Mouse (Mus musculus): Measurements from ENCODE around the gene Pip5k1c. TPM values are rescaled to one million over a fixed set of nuclear protein-coding genes. Genes with fewer than 3 reads are reported as not detected.
A peak's percentile ranks its signal among the peaks of the same experiment; 100 is the strongest.

Gene Pip5k1c
- total and polyA plus RNA-seq, 2 experiments from 2014 or later = 108 to 223 TPM

DNA sequence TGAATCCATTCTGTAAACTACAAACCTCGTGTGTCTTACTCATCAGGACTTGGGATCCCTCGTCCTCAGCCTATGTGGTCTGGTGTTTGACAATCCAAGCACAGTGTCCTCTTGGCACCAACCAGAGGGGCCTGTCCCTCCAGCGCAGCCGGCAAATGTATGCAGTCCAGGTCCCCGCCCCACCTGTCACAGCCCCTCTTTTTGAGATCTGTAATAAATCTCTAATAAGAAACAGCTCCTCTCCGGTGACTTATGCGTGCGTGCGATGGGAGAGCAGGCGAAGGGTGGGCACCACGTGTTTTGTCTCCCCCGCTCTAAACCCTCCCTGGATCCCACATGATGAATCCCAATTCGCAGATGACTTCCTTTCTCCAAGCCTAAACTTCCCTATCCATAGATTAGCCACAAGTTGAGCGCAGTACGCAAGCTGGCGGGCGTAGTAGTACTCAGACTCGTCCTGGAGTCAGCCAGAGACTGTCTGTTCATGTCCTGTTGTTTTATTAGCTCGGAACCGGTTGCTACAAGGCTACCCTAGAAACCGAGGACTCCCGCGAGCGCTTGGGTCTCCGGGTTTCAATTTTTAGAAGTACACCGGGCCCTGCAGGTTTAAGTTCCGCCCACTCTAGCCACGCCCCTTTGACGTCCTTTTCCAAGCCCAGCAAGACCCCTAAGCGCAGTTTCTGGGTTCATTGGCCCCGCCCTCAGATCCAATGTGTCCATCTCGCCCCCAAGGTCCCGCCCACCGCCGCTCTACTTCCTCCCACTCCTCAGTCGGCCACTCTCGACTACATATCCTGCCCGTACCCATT is 27.2 kb downstream of the Pip5k1c start:
- DNase-seq (ENCODE audit: low spot score) (peak; percentile 98), ATAC-seq (peak; percentile 11; the same call in 1 of the 2 replicates)
- H3K27me3 ChIP-seq (ENCODE audit: insufficient read depth, low read length) = no peaks in the 10 kb centered on the region
- H3K9me3 ChIP-seq (ENCODE audit: low read length) = no peaks in the 10 kb centered on the region
- H3K4me1 ChIP-seq (ENCODE audit: insufficient read depth, low read length) = peaks cover 11% of the 10 kb centered on the region; the same call in 1 of the 2 replicates
- H3K36me3 ChIP-seq (ENCODE audit: insufficient read depth, low read length) = peaks cover 49% of the 10 kb centered on the region
- peak overlapping the region; percentile 93 for H3K27ac ChIP-seq
- 1% methylated on average over 38 of the region's 38 CpGs for WGBS
- H3K9ac ChIP-seq (replicated peaks; ENCODE audit: low read length) = peak overlapping the region; percentile 48
- TF ChIP-seq CTCF (IDR thresholded peaks at IDR 0.05; ENCODE audit: low read depth) = no peak
- peak overlapping the region; percentile 97 for H3K4me3 ChIP-seq (ENCODE audit: low read length)
- peak overlapping the region; percentile 85 for H3K4me2 ChIP-seq (ENCODE audit: low read depth, low read length)

GRCm38 (mm10) chr10:81320550-81321347 is 28.0 kb downstream of the Pip5k1c start, which contains the start of gene Cactin:
Gene Cactin (plus strand): TSS chr10:81321103.
- peak within 1 kb of the TSS; percentile 93 for H3K27ac ChIP-seq

DNA sequence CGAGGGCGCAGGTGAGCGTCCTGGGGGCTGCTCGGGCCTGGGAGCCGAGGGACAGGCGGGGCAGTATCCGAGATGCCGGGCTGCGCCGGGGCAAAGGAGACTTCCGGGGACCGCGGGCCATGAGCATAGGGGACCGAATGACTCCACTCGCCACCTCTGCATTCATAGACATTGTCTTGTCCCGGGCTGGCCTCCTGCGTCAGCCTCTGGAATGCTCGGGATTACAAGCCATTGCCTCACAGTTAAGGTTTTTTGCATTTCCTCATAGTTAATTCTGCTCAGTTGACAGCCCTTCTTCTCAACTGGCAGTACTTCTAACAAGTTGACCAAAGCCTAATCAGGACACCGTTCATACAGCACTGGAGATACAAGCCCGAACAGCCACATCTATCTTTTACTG is 28.7 kb downstream of the Pip5k1c start:
- no peak for ATAC-seq

More at GRCm38 (mm10) chr10:81320550-81321347, 28.0 kb downstream of the Pip5k1c start, which contains the start of gene Cactin:
- WGBS = under 1% methylated on average over 68 of the region's 68 CpGs
- ATAC-seq (peak; percentile 96), DNase-seq (ENCODE audit: low spot score) (peak; percentile 100)
- H3K4me3 ChIP-seq (ENCODE audit: low read length) = peak within 1 kb of the TSS; percentile 97
- peaks cover 11% of the 10 kb centered on the region; the same call in 1 of the 2 replicates for H3K4me1 ChIP-seq (ENCODE audit: insufficient read depth, low read length)
- H3K36me3 ChIP-seq (ENCODE audit: insufficient read depth, low read length) = peaks cover 49% of the 10 kb centered on the region
- H3K9me3 ChIP-seq (ENCODE audit: low read length) = no peaks in the 10 kb centered on the region
- peak; percentile 57 for TF ChIP-seq CTCF (IDR thresholded peaks at IDR 0.05; ENCODE audit: low read depth)
- peak within 1 kb of the TSS; percentile 86 for H3K9ac ChIP-seq (replicated peaks; ENCODE audit: low read length)
- peak within 1 kb of the TSS; percentile 85 for H3K4me2 ChIP-seq (ENCODE audit: low read depth, low read length)
- H3K27me3 ChIP-seq (ENCODE audit: insufficient read depth, low read length) = no peaks in the 10 kb centered on the region

GRCm38 (mm10) chr10:81322444-81322843 is 29.7 kb downstream of the Pip5k1c start:
- DNase-seq (ENCODE audit: low spot score) (no peak), ATAC-seq (no peak)
- Histone ChIP-seq H3K27ac (no peak overlapping the region), H3K9me3 (ENCODE audit: low read length) (no peaks in the 10 kb centered on the region), H3K9ac (replicated peaks; ENCODE audit: low read length) (no peak overlapping the region), H3K4me2 (ENCODE audit: low read depth, low read length) (no peak overlapping the region; the same call in 1 of the 2 replicates), H3K4me1 (ENCODE audit: insufficient read depth, low read length) (peaks cover 11% of the 10 kb centered on the region; the same call in 1 of the 2 replicates), H3K36me3 (ENCODE audit: insufficient read depth, low read length) (peaks cover 57% of the 10 kb centered on the region), H3K27me3 (ENCODE audit: insufficient read depth, low read length) (no peaks in the 10 kb centered on the region), H3K4me3 (ENCODE audit: low read length) (no peak overlapping the region)
- 92% methylated on average over 27 of the region's 27 CpGs for WGBS
- no peak for TF ChIP-seq CTCF (IDR thresholded peaks at IDR 0.05; ENCODE audit: low read depth)

More for the DNA sequence above, 28.7 kb downstream of the Pip5k1c start:
- 3% methylated on average over 19 of the region's 20 CpGs for WGBS
- no peaks in the 10 kb centered on the region for H3K9me3 ChIP-seq (ENCODE audit: low read length)
- peaks cover 11% of the 10 kb centered on the region; the same call in 1 of the 2 replicates for H3K4me1 ChIP-seq (ENCODE audit: insufficient read depth, low read length)
- H3K9ac ChIP-seq (replicated peaks; ENCODE audit: low read length) = peak overlapping the region; percentile 86
- H3K27ac ChIP-seq = peak overlapping the region; percentile 93
- H3K4me3 ChIP-seq (ENCODE audit: low read length) = peak overlapping the region; percentile 97
- no peak for TF ChIP-seq CTCF (IDR thresholded peaks at IDR 0.05; ENCODE audit: low read depth)
- H3K36me3 ChIP-seq (ENCODE audit: insufficient read depth, low read length) = peaks cover 49% of the 10 kb centered on the region
- no peak for DNase-seq (ENCODE audit: low spot score)
- H3K27me3 ChIP-seq (ENCODE audit: insufficient read depth, low read length) = no peaks in the 10 kb centered on the region
- H3K4me2 ChIP-seq (ENCODE audit: low read depth, low read length) = peak overlapping the region; percentile 85

DNA sequence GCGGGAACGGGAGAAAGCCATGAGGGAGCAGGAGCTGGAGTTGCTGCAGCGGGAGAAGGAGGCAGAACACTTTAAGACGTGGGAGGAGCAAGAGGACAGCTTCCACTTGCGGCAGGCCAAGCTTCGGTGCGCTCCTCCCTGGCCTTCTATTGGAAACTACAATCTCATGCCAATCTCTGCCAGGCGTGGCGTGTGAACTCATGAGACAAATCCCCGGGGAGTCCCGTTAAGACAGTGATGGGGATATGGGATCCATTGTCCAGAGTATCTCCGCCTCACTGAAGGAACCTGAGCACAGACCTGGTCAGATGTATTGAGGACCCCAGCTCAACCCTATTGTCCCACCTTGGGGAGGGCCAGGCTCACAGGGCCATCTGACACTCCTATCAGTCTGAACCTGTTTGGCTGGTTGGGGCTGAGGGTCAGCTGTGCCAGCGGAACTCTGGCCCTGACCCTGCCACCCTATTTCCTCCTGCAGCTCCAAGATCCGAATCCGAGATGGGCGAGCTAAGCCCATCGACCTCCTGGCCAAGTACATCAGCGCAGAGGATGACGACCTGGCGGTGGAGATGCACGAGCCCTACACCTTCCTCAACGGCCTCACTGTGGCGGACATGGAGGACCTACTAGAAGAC is 30.5 kb downstream of the Pip5k1c start:
- ATAC-seq (no peak), DNase-seq (ENCODE audit: low spot score) (no peak)
- Histone ChIP-seq H3K4me3 (ENCODE audit: low read length) (no peak overlapping the region), H3K9me3 (ENCODE audit: low read length) (no peaks in the 10 kb centered on the region), H3K27me3 (ENCODE audit: insufficient read depth, low read length) (no peaks in the 10 kb centered on the region), H3K36me3 (ENCODE audit: insufficient read depth, low read length) (peaks cover 53% of the 10 kb centered on the region), H3K9ac (replicated peaks; ENCODE audit: low read length) (no peak overlapping the region), H3K4me2 (ENCODE audit: low read depth, low read length) (no peak overlapping the region), H3K4me1 (ENCODE audit: insufficient read depth, low read length) (peaks cover 11% of the 10 kb centered on the region; the same call in 1 of the 2 replicates), H3K27ac (no peak overlapping the region)
- TF ChIP-seq CTCF (IDR thresholded peaks at IDR 0.05; ENCODE audit: low read depth) = no peak
- WGBS = 93% methylated on average over 23 of the region's 23 CpGs
